Mouse (Mus musculus) left cerebral cortex, adult 11 months (tissue): ENCODE measurements around the gene Hist1h2bf.
"Not testable (repeated sequence)": the region's sequence is repeated elsewhere in the genome, so short reads cannot be mapped to it uniquely, and the experiment has no call there.

Source experiments
- DNase-seq: peaks from one replicate; pipeline ENCODE4 v3.0.0; 2022; ENCODE audit warnings: low spot score

Hist1h2bf gene

GRCm38 (mm10) chr13:23543965-23544786, 29.8 kb downstream of the Hist1h2bf start, which contains the start of gene Hist1h3f:
TSS of gene Hist1h3f (plus strand) at chr13:23544052.
- peak; percentile 90 for DNase-seq

DNA sequence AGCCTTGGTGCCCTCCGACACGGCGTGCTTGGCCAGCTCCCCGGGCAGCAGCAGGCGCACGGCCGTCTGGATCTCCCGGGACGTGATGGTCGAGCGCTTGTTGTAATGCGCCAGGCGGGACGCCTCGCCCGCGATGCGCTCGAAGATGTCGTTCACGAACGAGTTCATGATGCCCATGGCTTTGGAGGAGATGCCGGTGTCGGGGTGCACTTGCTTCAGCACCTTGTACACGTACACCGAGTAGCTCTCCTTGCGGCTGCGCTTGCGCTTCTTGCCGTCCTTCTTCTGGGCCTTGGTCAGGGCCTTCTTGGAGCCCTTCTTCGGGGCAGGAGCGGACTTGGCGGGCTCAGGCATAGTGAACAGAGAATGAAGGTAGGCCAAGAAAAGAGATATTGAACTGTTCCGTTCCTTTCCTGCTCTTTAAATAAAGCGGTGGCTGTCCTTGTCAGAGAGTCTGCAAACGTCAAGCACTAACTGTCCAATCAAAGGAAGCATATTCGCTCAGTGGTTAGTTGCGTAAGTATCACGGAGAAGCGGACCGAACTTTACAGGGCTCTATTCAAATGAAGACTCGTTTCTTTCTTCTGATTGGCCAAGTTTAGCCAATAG, 30.9 kb downstream of the Hist1h2bf start, which contains the start of gene Hist1h2bh:
Gene Hist1h2bh, minus strand, starts transcription at position 394 of the 609 bp plus-strand sequence.
- DNase-seq, result peak; percentile 85

- DNase-seq, result not testable (repeated sequence)
Observed at GRCm38 (mm10) chr13:23542225-23542980, 31.6 kb downstream of the Hist1h2bf start.

DNA sequence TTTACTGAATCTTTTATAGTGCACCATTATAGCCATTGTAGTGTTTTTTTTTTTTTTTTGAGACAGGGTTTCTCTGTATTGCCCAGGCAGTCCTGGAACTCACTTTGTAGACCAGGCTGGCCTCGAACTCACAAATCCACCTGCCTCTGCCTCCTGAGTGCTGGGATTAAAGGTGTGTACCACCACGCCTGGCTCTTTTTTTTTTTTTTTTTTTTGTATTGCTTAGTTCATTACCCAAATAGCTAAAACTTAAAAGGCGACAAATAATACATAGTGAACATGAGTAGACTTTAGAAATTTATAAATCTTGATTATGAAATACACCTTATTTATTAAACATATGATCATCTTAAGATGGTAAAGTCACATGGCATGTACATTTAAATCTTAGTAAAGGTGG, 32.5 kb downstream of the Hist1h2bf start:
- DNase-seq, result no peak

- DNase-seq, result not testable (repeated sequence)
Observed at GRCm38 (mm10) chr13:23539821-23540220, 34.2 kb downstream of the Hist1h2bf start.

DNA sequence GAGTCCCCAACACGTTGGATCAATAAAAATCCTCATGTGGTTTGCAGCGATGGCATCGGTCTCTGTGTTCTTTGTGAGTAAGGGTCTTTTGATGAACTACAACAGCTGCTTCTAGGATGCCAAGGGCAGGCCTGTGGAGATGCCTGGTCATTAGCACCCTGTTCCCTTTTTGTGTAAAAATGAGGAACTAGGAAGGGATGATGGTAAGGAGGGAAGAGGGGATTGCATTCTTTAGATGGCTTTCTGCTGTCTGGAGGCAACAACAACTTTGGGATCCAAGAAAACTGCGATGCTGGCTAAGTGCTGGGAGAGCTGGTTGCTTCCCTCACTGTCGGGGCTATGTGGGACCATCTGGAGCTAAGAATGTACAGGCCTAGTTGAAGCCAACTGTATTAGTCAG, 35.7 kb downstream of the Hist1h2bf start:
- no peak for DNase-seq

GRCm38 (mm10) chr13:23537006-23537710, 36.8 kb downstream of the Hist1h2bf start:
- DNase-seq, result no peak

DNA sequence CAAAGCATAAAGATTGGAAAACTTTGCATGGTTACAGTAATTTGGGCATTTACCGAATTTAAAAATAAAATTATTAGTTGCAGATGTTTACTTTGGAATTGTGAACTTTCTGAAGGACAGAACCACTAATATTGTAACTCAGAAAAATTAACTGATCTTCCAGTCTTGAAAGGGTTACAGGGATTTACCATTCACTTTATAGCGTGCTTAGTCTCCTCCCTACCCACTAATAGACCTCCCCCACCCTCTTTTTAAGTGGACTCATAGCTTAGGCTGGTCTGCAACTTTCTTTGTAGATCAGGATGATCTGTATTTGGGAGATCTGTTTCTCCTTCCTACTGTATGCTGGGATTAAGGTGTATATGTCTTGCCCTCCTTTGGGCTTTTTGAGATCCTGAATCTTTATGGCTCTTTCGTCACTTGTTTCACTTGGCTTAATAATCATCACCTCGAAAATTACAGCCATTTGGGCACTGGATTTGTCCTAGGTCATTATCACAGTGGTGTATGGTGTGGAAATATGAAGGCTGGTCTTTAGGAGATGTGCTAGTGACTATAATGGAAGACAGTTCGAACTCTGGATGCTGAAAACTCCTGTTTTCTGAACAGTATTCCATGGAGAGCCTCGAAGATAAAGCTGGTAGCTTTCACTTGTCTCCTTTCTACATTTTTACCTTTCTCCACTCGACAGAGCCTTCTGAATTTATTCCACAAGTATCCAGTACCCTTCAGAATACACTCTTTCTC, 37.7 kb downstream of the Hist1h2bf start:
- no peak for DNase-seq

GRCm38 (mm10) chr13:23535137-23536075, 38.6 kb downstream of the Hist1h2bf start, which contains the start of gene Hist1h3g:
TSS of gene Hist1h3g (plus strand) at chr13:23535422.
- DNase-seq, result peak; percentile 91

- no peak for DNase-seq
Observed at GRCm38 (mm10) chr13:23534368-23535131, 39.4 kb downstream of the Hist1h2bf start.

- DNase-seq, result peak; percentile 77
Observed at GRCm38 (mm10) chr13:23533560-23534367, 40.2 kb downstream of the Hist1h2bf start, which contains the start of gene Hist1h2af. TSS of gene Hist1h2af (plus strand) at chr13:23533906.

DNA sequence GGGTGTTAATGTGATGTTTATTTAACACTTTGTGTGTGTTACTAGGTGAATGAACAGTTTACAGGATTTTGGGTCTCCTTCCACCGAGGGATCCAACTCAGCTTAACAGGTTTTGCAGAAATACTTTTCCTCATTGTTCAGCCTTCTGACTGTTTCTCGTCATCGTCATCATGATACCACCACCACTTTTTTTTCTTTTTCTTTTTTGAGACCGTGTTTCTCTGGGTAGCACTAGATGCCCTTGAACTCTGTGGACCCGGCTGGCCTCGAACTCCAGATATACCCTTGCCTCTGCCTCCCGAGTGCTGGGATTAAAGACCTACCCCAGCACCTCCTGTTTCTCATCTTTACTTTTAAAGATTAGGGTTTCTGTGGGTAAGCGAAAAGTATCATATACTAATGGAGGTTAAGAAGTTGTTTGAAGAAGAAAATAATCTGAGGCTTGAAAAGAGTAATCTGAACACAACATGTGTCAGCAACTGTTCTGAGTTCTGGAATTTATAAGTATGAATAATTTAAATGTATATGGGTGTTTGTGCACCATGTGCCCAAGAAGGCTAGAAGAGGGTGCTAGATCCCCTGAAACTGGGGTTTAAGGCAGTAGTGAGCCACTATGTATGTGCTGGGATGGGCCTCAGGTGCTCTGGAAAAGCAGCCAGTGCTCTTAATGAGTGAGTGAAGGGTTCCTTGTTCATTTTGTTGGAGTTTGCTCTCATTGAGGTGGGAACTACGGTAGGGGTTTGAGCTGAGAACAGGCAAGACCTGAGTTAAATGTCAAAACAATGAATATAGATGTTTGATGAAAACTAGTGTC, 41.5 kb downstream of the Hist1h2bf start:
- DNase-seq, result no peak

DNA sequence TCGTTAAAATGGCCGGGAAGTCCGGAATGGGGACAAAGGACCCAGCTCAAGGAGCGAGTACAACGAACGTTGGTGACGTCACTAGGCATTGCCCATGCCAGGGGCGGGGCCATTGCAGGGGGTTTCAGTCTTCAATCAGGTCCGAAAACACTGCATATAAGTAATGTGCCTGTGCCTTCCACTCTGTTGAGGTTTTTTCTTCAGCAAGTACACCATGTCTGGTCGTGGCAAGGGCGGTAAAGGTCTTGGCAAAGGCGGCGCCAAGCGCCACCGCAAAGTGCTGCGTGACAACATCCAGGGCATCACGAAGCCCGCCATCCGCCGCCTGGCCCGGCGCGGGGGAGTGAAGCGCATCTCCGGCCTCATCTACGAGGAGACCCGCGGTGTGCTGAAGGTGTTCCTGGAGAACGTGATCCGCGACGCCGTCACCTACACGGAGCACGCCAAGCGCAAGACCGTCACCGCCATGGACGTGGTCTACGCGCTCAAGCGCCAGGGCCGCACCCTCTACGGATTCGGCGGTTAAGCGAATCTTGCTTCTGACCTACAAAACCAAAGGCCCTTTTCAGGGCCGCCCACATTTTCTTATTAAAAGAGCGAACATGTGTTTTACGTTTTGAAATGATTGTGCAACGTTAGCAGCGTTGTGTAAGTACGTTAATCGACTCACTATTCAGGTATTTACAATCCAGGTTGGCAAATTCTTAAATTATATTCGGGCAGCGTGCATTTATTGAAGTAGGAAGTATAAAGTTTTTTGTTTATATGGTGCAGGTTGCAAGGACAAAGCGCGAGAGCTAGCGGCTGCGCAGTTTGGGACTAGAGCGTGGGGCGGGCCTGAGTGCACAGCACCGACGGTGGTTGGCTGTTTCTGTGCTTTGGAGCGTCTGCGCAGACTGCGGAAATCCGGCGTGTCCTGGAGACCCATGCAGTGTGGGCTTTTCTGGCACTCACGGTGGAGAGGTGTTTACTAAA, 42.8 kb downstream of the Hist1h2bf start, which contains the start of gene Hist1h4h:
Gene Hist1h4h, plus strand, starts transcription at position 150 of the 975 bp plus-strand sequence.
- peak; percentile 98 for DNase-seq

DNA sequence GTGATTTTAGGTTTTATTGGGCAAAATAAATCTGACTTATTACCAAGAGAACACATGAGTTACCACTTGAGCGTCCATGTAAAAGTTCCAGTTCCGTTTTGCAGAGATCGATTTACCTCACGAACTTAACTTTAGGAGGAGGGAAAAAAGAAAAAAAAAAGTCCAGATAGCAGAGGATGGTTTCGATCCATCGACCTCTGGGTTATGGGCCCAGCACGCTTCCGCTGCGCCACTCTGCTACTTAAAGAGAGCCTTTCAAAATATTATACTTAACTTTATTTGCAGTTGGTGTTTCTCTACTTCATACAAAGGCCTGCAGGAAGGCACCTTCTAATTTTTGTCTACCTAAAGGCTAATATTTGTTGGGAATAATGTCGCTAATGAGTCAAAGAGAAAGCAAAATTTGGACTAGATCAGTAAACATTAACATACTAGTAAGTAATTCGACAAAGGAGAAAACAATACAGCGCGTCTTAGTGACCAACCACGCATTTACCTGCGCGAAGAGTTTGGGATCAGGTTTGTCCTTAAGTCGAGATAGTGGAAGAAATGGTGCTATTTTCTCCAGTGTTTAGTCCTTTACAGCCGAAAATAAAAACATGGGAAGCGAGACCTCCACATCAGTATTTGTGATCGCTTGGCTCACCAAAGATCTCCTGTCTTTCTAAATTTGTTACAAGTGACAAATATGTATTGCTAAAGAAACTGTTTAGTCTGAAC, 43.7 kb downstream of the Hist1h2bf start:
- DNase-seq, result peak; percentile 81

DNA sequence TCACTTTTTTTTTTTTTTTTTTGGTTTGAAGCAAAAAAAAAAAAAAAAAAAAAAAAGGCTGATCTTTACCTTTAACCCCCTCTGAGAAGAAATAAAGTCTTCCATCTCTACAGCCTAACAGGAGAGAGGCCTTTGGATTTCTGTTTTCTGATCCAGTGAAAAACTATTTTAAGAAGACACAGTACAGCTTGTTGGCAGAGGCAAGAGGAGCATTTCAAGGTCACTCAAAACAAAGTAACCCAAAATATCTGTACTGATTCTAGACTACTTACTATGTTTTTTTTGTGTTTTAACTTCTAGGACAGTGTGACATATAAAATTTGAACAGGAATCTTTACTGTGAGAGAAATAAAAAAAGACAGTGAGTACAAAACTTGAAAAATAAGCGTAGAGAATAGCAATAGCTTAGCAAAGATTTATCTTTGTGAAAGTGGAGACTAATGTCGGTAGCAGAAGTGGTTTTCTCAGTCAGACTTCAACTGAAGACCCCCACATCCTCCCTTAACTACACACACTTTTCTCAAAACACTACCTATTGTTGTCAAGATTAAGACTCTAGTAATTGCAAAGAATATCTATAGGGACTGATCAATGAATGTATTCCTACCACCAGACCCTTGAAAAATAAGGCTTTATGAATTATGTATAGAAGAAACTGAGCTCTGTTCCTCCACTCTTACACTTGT, 44.4 kb downstream of the Hist1h2bf start:
- DNase-seq, result no peak
